In genomic region chr8:92365944-92366735, GRCm38 (mm10) we compare ENCODE assay signal across 11 mouse cellular contexts. TPM values are rescaled to one million over a fixed set of nuclear protein-coding genes. Genes with fewer than 3 reads are reported as not detected.
A peak's percentile ranks its signal among the peaks of the same experiment; 100 is the strongest.
DNase-seq lines count a peak whose midpoint lies in the region; ATAC-seq lines count a peak whose summit lies in the region.
"Had no signal": no experiment of that assay in that cellular context is flagged by ENCODE, and none has a peak within 500 bp of the region (broad histone marks: within the 10 kb centered on the region; RNA-seq: fewer than 3 reads in every experiment).

No protein-coding gene starts in this region.

- WGBS in heart, embryonic 12.5 days: 17% methylated on average over 26 of the region's 26 CpGs
- WGBS in hindbrain, embryonic 10.5 days: 19% methylated on average over 26 of the region's 26 CpGs
- 12% methylated on average over 26 of the region's 26 CpGs for WGBS in midbrain, embryonic 13.5 days

- ATAC-seq in heart, embryonic 12.5 days (ENCODE audit: insufficient number of reproducible peaks, low FRiP score): no peak
- no peak for ATAC-seq in midbrain, embryonic 13.5 days
- no peak for ATAC-seq in CD4-positive, CD25-positive, alpha-beta regulatory T cell, adult 4 months
- no peak for ATAC-seq in megakaryocyte-erythroid progenitor cell, adult 5-6 weeks (replicated peaks; ENCODE audit: low FRiP score, low TSS enrichment, poor library complexity, severe bottlenecking)

- peaks cover 67% of the 10 kb centered on the region for H3K27me3 ChIP-seq in heart, embryonic 12.5 days (replicated peaks)
- peaks cover 85% of the 10 kb centered on the region for H3K27me3 ChIP-seq in hindbrain, embryonic 10.5 days (ENCODE audit: insufficient read depth, poor library complexity, severe bottlenecking)
- H3K27me3 ChIP-seq in midbrain, embryonic 13.5 days: peaks cover 47% of the 10 kb centered on the region

- H3K4me3 ChIP-seq in heart, embryonic 12.5 days: peak overlapping the region; percentile 36
- H3K4me3 ChIP-seq in hindbrain, embryonic 10.5 days: peak overlapping the region; percentile 93
- peak overlapping the region; percentile 46 for H3K4me3 ChIP-seq in midbrain, embryonic 13.5 days (replicated peaks)

- intact Hi-C loops in heart, postnatal 14 days (cut with DNase I): loop anchor here (5.0 to 10.0 kb wide), 3 partner anchors 306 to 1171 kb away; partner anchors contain the start of genes Aktip, Fto, Irx6 and Rpgrip1l

- H3K4me1 ChIP-seq in heart, embryonic 12.5 days (replicated peaks): peaks cover 48% of the 10 kb centered on the region
- peaks cover 73% of the 10 kb centered on the region for H3K4me1 ChIP-seq in hindbrain, embryonic 10.5 days (replicated peaks)
- H3K4me1 ChIP-seq in midbrain, embryonic 13.5 days (replicated peaks): peaks cover 63% of the 10 kb centered on the region

- H3K9me3 ChIP-seq in heart, embryonic 12.5 days (replicated peaks): no peaks in the 10 kb centered on the region
- H3K9me3 ChIP-seq in hindbrain, embryonic 10.5 days: no peaks in the 10 kb centered on the region
- no peaks in the 10 kb centered on the region for H3K9me3 ChIP-seq in midbrain, embryonic 13.5 days

- DNase-seq in heart, postnatal 14 days: no peak
- peak; percentile 59 for DNase-seq in Muller cell, postnatal 12 days (ENCODE audit: inconsistent ontology term)
- peak; percentile 41 for DNase-seq in hindbrain, embryonic 10.5 days (ENCODE audit: low spot score)
- no peak for DNase-seq in layer of hippocampus, adult 18-20 months (ENCODE audit: low spot score in 2 of 2)
- DNase-seq: cerebellum, adult 9-10 months; gastrocnemius, postnatal 36 days had no signal

- H3K4me2 ChIP-seq in heart, embryonic 12.5 days: peak overlapping the region; percentile 57
- peak overlapping the region; percentile 61 for H3K4me2 ChIP-seq in midbrain, embryonic 13.5 days (replicated peaks)

- 0 out of 2 replicates have a peak overlapping the region, but pooled peaks have one; percentile 48 for H3K9ac ChIP-seq in heart, embryonic 12.5 days
- H3K9ac ChIP-seq in midbrain, embryonic 13.5 days (replicated peaks): peak overlapping the region; percentile 71

- no peaks in the 10 kb centered on the region for H3K36me3 ChIP-seq in heart, embryonic 12.5 days
- peaks cover 9% of the 10 kb centered on the region; the same call in 1 of the 2 replicates for H3K36me3 ChIP-seq in hindbrain, embryonic 10.5 days
- H3K36me3 ChIP-seq in midbrain, embryonic 13.5 days: no peaks in the 10 kb centered on the region

- H3K27ac ChIP-seq in heart, embryonic 12.5 days (ENCODE audit: poor library complexity, severe bottlenecking): no peak overlapping the region
- peak overlapping the region; percentile 94 for H3K27ac ChIP-seq in hindbrain, embryonic 10.5 days
- peak overlapping the region; percentile 86 for H3K27ac ChIP-seq in midbrain, embryonic 13.5 days
- H3K27ac ChIP-seq: macrophage had no signal

RNA-seq across cellular contexts. Expression of gene Irx5, which starts 8.7 kb away (rescaled TPM):
- polyA plus RNA-seq in heart, embryonic 12.5 days (2016; fragmentation: Nextera tagmentation; extraction: Ambion mirVana): 14.3 and 16.4 TPM in 2 replicates
- 1 to 10 TPM; 5.6 to 7.5 TPM for total RNA-seq in heart, postnatal 14 days (2021)
- 24.3 and 29.7 TPM in 2 replicates for polyA plus RNA-seq in hindbrain, embryonic 10.5 days (2016; fragmentation: Nextera tagmentation; extraction: Ambion mirVana)
- polyA plus RNA-seq in midbrain, embryonic 13.5 days (2015; fragmentation: Nextera tagmentation; extraction: Ambion mirVana): 24.6 and 30.6 TPM in 2 replicates
- total RNA-seq in layer of hippocampus, adult 18-20 months (2021): under 1 TPM in 1 of 2 experiments, not detected in 1; 0.32 TPM
- polyA plus RNA-seq in CD4-positive, CD25-positive, alpha-beta regulatory T cell, adult 4 months (2017; shearing (Covaris generic)): not detected
- total RNA-seq in megakaryocyte-erythroid progenitor cell, adult 5-6 weeks (2014; fragmentation: Nextera tagmentation): not detected in 2 replicates
- not detected in 2 replicates for total RNA-seq in megakaryocyte-erythroid progenitor cell, adult 5-6 weeks (2017)
- total RNA-seq: gastrocnemius, postnatal 36 days had no signal
- polyA plus RNA-seq: macrophage had no signal

Comparison
In these comparisons a context has a peak if more than half of its experiments do, and no peak if none do; other contexts are left out.
1. H3K4me3 ChIP-seq: peak in every context shown above with its lines; median percentile 93 in hindbrain, embryonic 10.5 days; 46 in midbrain, embryonic 13.5 days; 36 in heart, embryonic 12.5 days.
2. DNase-seq: peak in Muller cell, postnatal 12 days (single experiment) and hindbrain, embryonic 10.5 days (single experiment); none in heart, postnatal 14 days (0 of 2) and layer of hippocampus, adult 18-20 months (0 of 2).
3. RNA of gene Irx5, which starts 8.7 kb away (polyA plus RNA-seq): 24.6 to 30.6 TPM in midbrain, embryonic 13.5 days, 24.3 to 29.7 TPM in hindbrain, embryonic 10.5 days and 14.3 to 16.4 TPM in heart, embryonic 12.5 days; not detected in CD4-positive, CD25-positive, alpha-beta regulatory T cell, adult 4 months; every median in the first group is over 10 times any median in the second.